Mouse (Mus musculus) kidney, adult 2 months (tissue): ENCODE data around the gene Phospho1. TPM values are rescaled to one million over a fixed set of nuclear protein-coding genes. Genes with fewer than 3 reads are reported as not detected.

ENCODE experiments used
- DNase-seq: peaks from one replicate; pipeline ENCODE4 v3.0.0; 2021
- H3K27ac ChIP-seq: fragments of 200-500 bp; 2 replicates; pipeline ENCODE4 v1.5.1; 2012; ENCODE audit warnings: low read depth, low read length, control low read depth, inconsistent platforms; ENCODE audit not compliant: insufficient read depth
- H3K27me3 ChIP-seq: fragments of 200-500 bp; replicated peaks from 2 replicates; pipeline ENCODE4 v1.6.1; 2012; ENCODE audit warnings: mild to moderate bottlenecking, moderate library complexity, low read length, inconsistent platforms; ENCODE audit not compliant: control insufficient read depth, insufficient read depth
- H3K36me3 ChIP-seq: fragments of 200-500 bp; 2 replicates; pipeline ENCODE4 v1.6.1; 2012; ENCODE audit warnings: mild to moderate bottlenecking, moderate library complexity, low read length, inconsistent platforms; ENCODE audit not compliant: control insufficient read depth, insufficient read depth
- H3K4me1 ChIP-seq: fragments of 200-500 bp; 2 replicates; pipeline ENCODE4 v1.6.1; 2011; ENCODE audit warnings: low read length; ENCODE audit not compliant: control insufficient read depth, insufficient read depth
- H3K4me3 ChIP-seq: fragments of 200-500 bp; 2 replicates; pipeline ENCODE4 v1.5.1; 2011; ENCODE audit warnings: mild to moderate bottlenecking, low read depth, low read length, control low read depth; ENCODE audit not compliant: insufficient read depth
- CTCF ChIP-seq: fragments of 200-500 bp; conservative IDR thresholded peaks from 2 replicates; pipeline ENCODE4 v1.5.1; 2011; ENCODE audit warnings: low read depth, mild to moderate bottlenecking, control low read depth, low read length, moderate library complexity, mixed read lengths; ENCODE audit not compliant: insufficient read depth, insufficient read length
- POLR2A ChIP-seq: fragments of 200-500 bp; IDR thresholded peaks from one replicate; pipeline ENCODE4 v1.6.1; 2011; ENCODE audit warnings: low read depth, low read length, control low read depth
- WGBS: fragments of 180-500 bp; shearing (Covaris S2); methylation state at CpG from one replicate; pipeline ENCODE4 v1.1.7; 2018; 5-methylcytosine and 5-hydroxymethylcytosine counted together
- polyA plus RNA-seq: library from polyadenylated mRNA; depleted of rRNA; stranded (reverse); fragments of >200 nt; gene quantifications from 2 replicates; pipeline ENCODE4 v1.2.3, GENCODE M21; 2012

Phospho1 gene
- polyA plus RNA-seq, 1 experiment = 46.5 TPM

- Histone ChIP-seq H3K4me1 (peaks cover 3% of the 10 kb centered on the region; the same call in 1 of the 2 replicates), H3K4me3 (no peak overlapping the region), H3K27ac (no peak overlapping the region; the same call in 1 of the 2 replicates), H3K36me3 (no peaks in the 10 kb centered on the region), H3K27me3 (no peaks in the 10 kb centered on the region)
- TF ChIP-seq POLR2A = no peak
- TF ChIP-seq CTCF = no peak
- peak; percentile 18 for DNase-seq
- WGBS = 65% methylated on average over 8 of the region's 8 CpGs
Observed at GRCm38 (mm10) chr11:95838999-95839868, 14.9 kb downstream of the Phospho1 start.

- Histone ChIP-seq H3K27ac (peak overlapping the region; percentile 88), H3K36me3 (no peaks in the 10 kb centered on the region), H3K4me3 (peak overlapping the region; percentile 62), H3K27me3 (no peaks in the 10 kb centered on the region), H3K4me1 (peaks cover 3% of the 10 kb centered on the region; the same call in 1 of the 2 replicates)
- WGBS = 69% methylated on average over 5 of the region's 5 CpGs
- TF ChIP-seq CTCF = no peak
- TF ChIP-seq POLR2A = no peak
- DNase-seq = no peak
Observed at GRCm38 (mm10) chr11:95840694-95841497, 16.6 kb downstream of the Phospho1 start.

DNA sequence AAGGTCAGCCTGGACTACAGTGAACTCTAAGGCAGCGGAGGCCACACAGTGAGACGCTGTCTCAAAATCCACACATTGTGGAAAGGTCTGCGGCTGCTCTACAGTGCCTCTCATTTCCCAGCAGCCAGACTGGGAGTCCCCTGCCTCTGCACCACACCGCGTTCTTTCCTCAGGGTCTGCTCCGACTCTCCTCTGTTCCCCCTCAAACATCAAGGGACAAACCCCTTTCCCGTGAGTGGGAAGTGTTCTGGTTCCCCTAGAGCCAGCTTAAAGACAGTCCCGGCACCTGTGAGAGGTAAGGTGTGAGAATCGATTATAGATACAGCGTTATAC, 17.2 kb downstream of the Phospho1 start:
- H3K36me3 ChIP-seq = no peaks in the 10 kb centered on the region
- peak overlapping the region; percentile 88 for H3K27ac ChIP-seq
- H3K27me3 ChIP-seq = no peaks in the 10 kb centered on the region
- peaks cover 3% of the 10 kb centered on the region; the same call in 1 of the 2 replicates for H3K4me1 ChIP-seq
- 57% methylated on average over 10 of the region's 10 CpGs for WGBS
- peak overlapping the region; percentile 62 for H3K4me3 ChIP-seq
- no peak for DNase-seq
- TF ChIP-seq POLR2A = no peak
- TF ChIP-seq CTCF = no peak

DNA sequence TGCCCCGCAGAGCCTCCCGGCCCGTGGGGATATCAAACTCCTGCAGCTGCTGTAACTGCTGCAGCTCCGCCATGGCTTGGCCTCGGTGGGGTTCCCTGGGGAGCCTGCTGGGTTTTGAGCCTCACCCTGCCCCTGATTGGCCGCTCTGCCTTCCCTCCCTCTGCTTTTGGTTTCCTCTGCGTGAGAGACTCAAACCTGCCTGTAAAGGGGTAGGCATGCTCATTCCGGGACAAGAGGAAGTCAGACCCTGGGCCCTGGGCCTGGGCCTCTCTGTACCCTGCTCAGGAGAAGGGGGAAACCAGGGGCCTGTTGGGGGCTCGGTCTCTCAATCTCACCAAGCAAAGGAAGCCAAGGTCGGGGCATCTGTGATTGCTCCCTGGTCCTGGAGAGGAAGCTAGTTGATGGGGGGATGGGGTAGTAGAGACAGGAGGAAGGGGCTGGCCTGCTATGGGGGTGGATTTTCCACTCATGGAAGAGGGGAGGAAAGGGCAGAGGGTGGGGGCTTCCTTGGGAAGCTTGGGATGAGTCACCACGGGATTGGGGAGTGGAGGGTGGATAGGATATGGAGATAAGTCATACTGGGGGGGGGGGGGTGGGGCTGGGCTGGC, 17.9 kb downstream of the Phospho1 start, which contains the start of gene Abi3:
TSS of gene Abi3 (minus strand) at position 403 of the 608 bp plus-strand sequence.
- TF ChIP-seq CTCF (no peak), POLR2A (peak; percentile 33)
- DNase-seq = peak; percentile 81
- Histone ChIP-seq H3K4me3 (peak within 1 kb of the TSS; percentile 62), H3K4me1 (peaks cover 2% of the 10 kb centered on the region; the same call in 1 of the 2 replicates), H3K27ac (peak within 1 kb of the TSS; percentile 88), H3K27me3 (no peaks in the 10 kb centered on the region), H3K36me3 (no peaks in the 10 kb centered on the region)
- WGBS = 27% methylated on average over 11 of the region's 11 CpGs

GRCm38 (mm10) chr11:95842953-95843352, 18.7 kb downstream of the Phospho1 start:
- peak; percentile 61 for DNase-seq
- Histone ChIP-seq H3K4me3 (peak overlapping the region; percentile 33), H3K27ac (peak overlapping the region; percentile 88), H3K27me3 (no peaks in the 10 kb centered on the region), H3K36me3 (no peaks in the 10 kb centered on the region), H3K4me1 (no peaks in the 10 kb centered on the region)
- 61% methylated on average over 5 of the region's 5 CpGs for WGBS
- TF ChIP-seq POLR2A = no peak

- 59% methylated on average over 6 of the region's 6 CpGs for WGBS
- Histone ChIP-seq H3K4me1 (no peaks in the 10 kb centered on the region), H3K4me3 (peak overlapping the region; percentile 33), H3K36me3 (no peaks in the 10 kb centered on the region), H3K27ac (peak overlapping the region; percentile 88), H3K27me3 (no peaks in the 10 kb centered on the region)
- peak; percentile 32 for DNase-seq
- no peak for TF ChIP-seq POLR2A
- no peak for TF ChIP-seq CTCF
Observed at GRCm38 (mm10) chr11:95843421-95843950, 19.2 kb downstream of the Phospho1 start.

DNA sequence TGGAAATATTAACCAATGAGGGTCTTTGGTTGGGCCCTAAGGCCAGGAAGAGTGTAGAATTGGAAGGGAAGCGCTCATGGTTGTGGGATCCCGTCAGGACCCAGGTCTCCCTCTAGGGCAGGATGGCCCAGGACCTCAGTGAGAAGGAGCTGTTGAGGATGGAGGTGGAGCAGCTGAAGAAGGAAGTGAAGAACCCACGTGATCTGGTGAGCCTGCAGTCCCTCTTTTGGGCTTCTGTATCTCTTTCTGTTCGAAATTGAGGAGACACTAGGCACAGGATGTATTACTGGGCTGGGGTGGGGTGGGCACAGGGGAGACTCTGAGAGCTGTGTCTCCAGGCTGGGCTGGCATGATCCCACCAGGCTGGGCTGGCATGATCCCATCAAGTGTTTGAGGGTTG, 20.6 kb downstream of the Phospho1 start:
- H3K4me1 ChIP-seq = no peaks in the 10 kb centered on the region
- no peaks in the 10 kb centered on the region for H3K27me3 ChIP-seq
- DNase-seq = no peak
- no peak overlapping the region for H3K4me3 ChIP-seq
- no peaks in the 10 kb centered on the region for H3K36me3 ChIP-seq
- 76% methylated on average over 4 of the region's 4 CpGs for WGBS
- TF ChIP-seq CTCF = no peak
- TF ChIP-seq POLR2A = no peak
- H3K27ac ChIP-seq = no peak overlapping the region
